Mouse (Mus musculus) CH12.LX (cell line): Measurements from ENCODE around the gene Hoxb5.

Source experiments
- CTCF ChIP-seq, 2 experiments: IDR thresholded peaks in 1 of 2; conservative IDR thresholded peaks in 1 of 2; 2 replicates each; pipeline ENCODE4 v1.5.1; 2011 to 2012; ENCODE audit warnings: low read depth in 2 of 2, low read length in 2 of 2, improper control_type of control experiment in 1 of 2, inconsistent platforms in 1 of 2, mild to moderate bottlenecking in 1 of 2, moderate library complexity in 1 of 2
- E2F4 ChIP-seq: IDR thresholded peaks from 2 replicates; pipeline ENCODE4 v1.6.1; 2011; ENCODE audit warnings: low read depth, low read length, improper control_type of control experiment; ENCODE audit not compliant: insufficient replicate concordance
- EP300 ChIP-seq: IDR thresholded peaks from 2 replicates; pipeline ENCODE4 v1.6.1; 2011; ENCODE audit warnings: low read length, improper control_type of control experiment
- ETS1 ChIP-seq: conservative IDR thresholded peaks from 2 replicates; pipeline ENCODE4 v1.6.1; 2012; ENCODE audit warnings: low read depth, mild to moderate bottlenecking, inconsistent platforms, low read length, improper control_type of control experiment, moderate library complexity
- MAFK ChIP-seq: IDR thresholded peaks from 2 replicates; pipeline ENCODE4 v1.6.1; 2011; ENCODE audit warnings: low read length, improper control_type of control experiment; ENCODE audit not compliant: insufficient replicate concordance
- MAX ChIP-seq: IDR thresholded peaks from 2 replicates; pipeline ENCODE4 v1.6.1; 2011; ENCODE audit warnings: low read length, improper control_type of control experiment
- POLR2A ChIP-seq: IDR thresholded peaks from 2 replicates; pipeline ENCODE4 v1.6.1; 2011; ENCODE audit warnings: low read depth, mild to moderate bottlenecking, improper control_type of control experiment, low read length
- TCF12 ChIP-seq: IDR thresholded peaks from 2 replicates; pipeline ENCODE4 v1.6.1; 2014; ENCODE audit warnings: low read depth, mild to moderate bottlenecking, inconsistent platforms, low read length, improper control_type of control experiment
- ZKSCAN1 ChIP-seq: IDR thresholded peaks from 2 replicates; pipeline ENCODE4 v1.6.1; 2012; ENCODE audit warnings: low read depth, inconsistent platforms, low read length, improper control_type of control experiment, borderline replicate concordance
- ZMIZ1 ChIP-seq: IDR thresholded peaks from 2 replicates; pipeline ENCODE4 v1.6.1; 2012; ENCODE audit warnings: low read depth, mild to moderate bottlenecking, inconsistent platforms, low read length, improper control_type of control experiment

DNA sequence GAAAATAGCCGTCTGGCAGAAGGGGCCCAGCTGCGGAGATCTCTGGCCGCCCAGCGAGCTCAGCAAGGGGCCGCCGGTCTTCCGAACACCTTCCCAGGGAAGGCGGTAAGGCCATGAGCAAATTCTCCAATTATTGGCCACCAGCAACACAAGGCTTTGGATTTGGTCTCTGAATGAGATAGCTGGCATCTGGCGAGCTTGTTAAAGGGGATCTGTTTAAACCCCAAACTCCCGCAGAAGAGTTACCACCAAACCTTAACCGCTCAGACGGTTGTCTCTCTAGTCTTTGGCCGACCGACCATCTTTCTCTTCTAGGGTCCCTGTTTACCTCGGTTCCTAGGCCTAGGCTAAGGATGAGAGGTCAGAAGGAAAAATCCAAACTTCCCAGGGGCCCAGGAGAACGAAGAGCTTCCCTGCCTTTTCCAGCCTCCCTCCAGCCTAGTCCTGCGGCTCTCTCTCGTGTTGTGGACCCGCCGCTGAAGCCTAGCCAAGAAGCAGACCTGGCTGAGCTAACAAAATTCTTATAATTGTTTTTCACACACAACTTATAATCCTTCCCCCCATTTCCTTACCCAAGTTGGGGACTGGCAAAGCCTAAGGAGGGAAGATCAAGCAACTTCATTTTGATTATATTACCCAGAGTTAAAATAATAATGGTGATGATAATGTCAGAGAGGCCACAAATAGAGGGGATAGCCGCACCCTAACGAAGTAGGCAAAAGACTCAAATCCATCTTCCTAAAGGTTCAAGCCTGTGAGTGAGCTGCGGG is 570 bp upstream of the Hoxb5 start:
- TF ChIP-seq TCF12, result no peak
- no peak for TF ChIP-seq CTCF (conservative IDR thresholded peaks at IDR 0.05 in 1 of 2, IDR thresholded peaks at IDR 0.05 in 1 of 2; ENCODE audit: low read depth in 2 of 2, low read length in 2 of 2)
- TF ChIP-seq E2F4, result no peak
- no peak for TF ChIP-seq ZKSCAN1
- TF ChIP-seq MAFK, result no peak
- TF ChIP-seq MAX, result no peak
- no peak for TF ChIP-seq EP300
- no peak for TF ChIP-seq POLR2A
- no peak for TF ChIP-seq ETS1
- TF ChIP-seq ZMIZ1, result no peak
